Mouse (Mus musculus): ENCODE measurements around the gene 0610009B22Rik. TPM values are rescaled to one million over a fixed set of nuclear protein-coding genes. Genes with fewer than 3 reads are reported as not detected.

0610009B22Rik gene
- total RNA-seq, 2 experiments from 2014 or later: 42.1 to 43.2 TPM

DNA sequence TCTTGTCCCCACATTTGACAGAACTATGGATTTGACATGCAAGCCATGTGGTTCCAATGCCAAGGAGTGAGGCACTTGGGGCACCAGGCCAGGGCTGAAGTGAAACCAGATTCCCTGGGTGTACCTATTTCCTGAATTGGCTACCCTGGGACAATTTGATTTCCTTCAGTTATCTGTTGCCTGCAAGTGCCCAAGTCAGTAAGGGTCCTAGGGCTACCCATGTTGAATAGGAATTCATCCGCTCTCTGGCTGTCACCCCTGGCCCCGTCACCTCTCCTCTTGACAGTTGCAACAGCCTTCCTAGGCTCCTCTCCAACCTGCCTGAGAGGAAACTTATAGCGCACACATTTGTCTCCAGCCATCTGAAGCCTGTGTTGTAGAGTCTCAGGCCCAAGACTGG lies 33.8 kb downstream of the 0610009B22Rik start:
- H3K4me3 ChIP-seq: no peak overlapping the region
- DNase-seq: peak; percentile 40
- no peak overlapping the region for H3K27ac ChIP-seq
- no peak for TF ChIP-seq CTCF (IDR thresholded peaks at IDR 0.05)
- intact Hi-C loops (cut with DNase I): loop anchor here (5.0 kb wide), 1 partner anchor 38 kb away; the partner anchor contains the start of gene Nhp2

GRCm38 (mm10) chr11:51653736-51654135 lies 34.9 kb downstream of the 0610009B22Rik start:
- DNase-seq: no peak
- no peak overlapping the region for H3K4me3 ChIP-seq
- intact Hi-C loops (cut with DNase I): loop anchor here (5.0 kb wide), 1 partner anchor 36 kb away; the partner anchor contains the start of gene Nhp2
- TF ChIP-seq CTCF (IDR thresholded peaks at IDR 0.05): no peak
- H3K27ac ChIP-seq: no peak overlapping the region

DNA sequence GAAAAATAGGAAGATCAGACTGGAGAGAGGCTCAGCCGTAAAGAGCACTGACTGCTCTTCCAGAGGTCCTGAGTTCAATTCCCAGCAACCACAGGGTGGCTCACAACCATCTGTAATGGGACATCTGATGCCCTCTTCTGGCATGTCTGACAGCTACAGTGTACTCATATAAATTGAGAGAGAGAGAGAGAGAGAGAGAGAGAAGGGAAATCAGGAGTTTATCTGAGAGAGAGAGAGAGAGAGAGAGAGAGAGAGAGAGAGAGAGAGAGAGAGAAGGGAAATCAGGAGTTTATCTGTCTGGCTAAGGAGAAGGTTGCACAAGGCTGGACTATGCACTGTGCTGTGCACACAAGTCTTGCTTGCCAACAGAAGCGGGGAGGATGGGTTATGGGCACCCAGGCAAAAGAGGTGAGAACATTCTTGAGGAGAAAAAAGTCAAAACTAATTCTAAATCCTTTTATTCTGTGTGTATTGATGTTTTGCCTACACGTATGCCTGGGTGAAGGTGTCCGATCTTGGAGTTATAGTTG lies 35.7 kb downstream of the 0610009B22Rik start:
- TF ChIP-seq CTCF (IDR thresholded peaks at IDR 0.05): no peak
- H3K27ac ChIP-seq: no peak overlapping the region
- intact Hi-C loops (cut with DNase I): loop anchor here (5.0 kb wide), 1 partner anchor 36 kb away; the partner anchor contains the start of gene Nhp2
- H3K4me3 ChIP-seq: no peak overlapping the region
- no peak for DNase-seq

- DNase-seq: peak; percentile 79
- TF ChIP-seq CTCF (IDR thresholded peaks at IDR 0.05): no peak
- Histone ChIP-seq H3K27ac (peak within 1 kb of the TSS; percentile 86), H3K4me3 (peak within 1 kb of the TSS; percentile 73)
- intact Hi-C loops (cut with DNase I): loop anchor here (5.0 kb wide), 1 partner anchor 34 kb away; the partner anchor contains the start of gene Nhp2
These were observed 37.8 kb downstream of the 0610009B22Rik start, which contains the start of the genes N4bp3 and D930048N14Rik for GRCm38 (mm10) chr11:51650691-51651515. N4bp3 (minus strand) TSS chr11:51650842. D930048N14Rik (plus strand) TSS chr11:51650954.

DNA sequence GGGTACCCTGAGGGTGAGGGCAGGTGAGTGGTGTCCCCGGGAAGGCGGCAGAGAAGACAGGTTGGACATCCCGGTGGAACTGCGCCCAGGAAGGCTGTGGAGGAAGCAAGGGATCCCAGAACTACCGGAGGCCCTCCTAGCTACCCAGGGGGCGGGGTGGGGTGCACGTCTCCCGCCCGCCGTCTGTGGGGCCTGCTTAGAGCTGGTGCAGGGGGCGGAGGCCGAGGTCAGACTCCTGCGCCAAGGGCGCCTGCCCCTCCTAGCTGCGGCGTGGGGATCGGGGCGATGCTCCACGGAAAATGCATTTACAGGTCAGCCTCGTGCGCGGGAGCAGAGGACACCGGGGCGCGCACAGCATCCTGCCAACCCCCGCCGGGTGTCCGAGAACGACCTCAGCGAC lies 38.4 kb downstream of the 0610009B22Rik start:
- Histone ChIP-seq H3K4me3 (peak overlapping the region; percentile 73), H3K27ac (peak overlapping the region; percentile 86)
- no peak for TF ChIP-seq CTCF (IDR thresholded peaks at IDR 0.05)
- intact Hi-C loops (cut with DNase I): loop anchor here (5.0 kb wide), 1 partner anchor 33 kb away; the partner anchor contains the start of gene Nhp2
- no peak for DNase-seq

DNA sequence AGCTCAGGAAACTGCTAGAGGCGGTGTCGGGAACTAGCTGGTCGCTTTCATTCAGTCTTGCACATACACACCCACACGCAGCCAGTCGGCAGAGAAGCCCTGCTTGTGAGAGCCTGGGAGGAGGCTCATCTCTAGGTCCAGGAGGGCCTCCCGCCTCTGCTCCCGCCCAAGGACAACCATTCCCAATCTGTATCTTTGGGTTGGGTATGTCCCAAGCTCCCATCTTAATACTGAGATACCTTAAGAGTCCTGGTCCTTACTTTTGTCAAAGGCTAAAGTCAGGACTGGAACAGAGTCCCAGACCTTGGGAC lies 38.8 kb downstream of the 0610009B22Rik start:
- intact Hi-C loops (cut with DNase I): loop anchor here (5.0 kb wide), 1 partner anchor 33 kb away; the partner anchor contains the start of gene Nhp2
- no peak for DNase-seq
- H3K27ac ChIP-seq: peak overlapping the region; percentile 86
- peak overlapping the region; percentile 73 for H3K4me3 ChIP-seq
- TF ChIP-seq CTCF (IDR thresholded peaks at IDR 0.05): no peak

DNA sequence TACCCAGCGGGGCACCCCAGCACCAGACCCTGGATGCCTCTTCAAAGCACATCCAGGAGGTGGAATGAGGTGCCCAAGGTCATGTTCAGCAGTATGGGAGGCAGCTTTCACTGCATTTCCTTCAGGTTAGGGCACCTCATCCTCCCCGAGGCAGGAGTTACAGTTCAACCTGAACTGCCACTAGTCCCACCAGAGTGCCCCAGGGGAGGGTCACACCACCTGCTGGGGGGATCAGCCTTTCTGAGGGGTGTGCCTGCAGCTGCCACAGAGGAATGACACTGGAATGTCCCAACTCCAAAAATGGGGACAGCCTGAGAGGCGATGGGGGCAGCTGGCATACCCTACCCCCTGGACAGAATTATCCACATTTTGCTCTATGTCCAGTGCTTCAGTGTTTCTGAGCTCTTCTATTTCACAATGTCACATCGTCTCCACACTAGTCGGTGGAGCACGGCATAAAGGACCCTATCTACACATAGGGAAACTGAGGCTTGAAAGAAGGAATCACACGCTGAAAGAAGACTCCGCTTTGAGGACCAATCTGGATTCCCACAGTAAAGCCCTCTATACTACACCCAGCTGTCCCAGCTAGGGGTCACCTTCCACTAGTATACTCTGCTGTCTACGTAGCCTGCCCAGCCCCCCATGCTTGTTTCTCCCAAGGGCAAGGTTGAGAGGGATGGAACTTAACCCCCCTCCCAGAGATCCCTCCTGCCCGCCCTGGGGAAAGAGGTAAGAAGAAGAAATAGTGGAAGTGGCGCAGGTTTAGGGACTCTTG lies 39.4 kb downstream of the 0610009B22Rik start:
- Histone ChIP-seq H3K4me3 (peak overlapping the region; percentile 73), H3K27ac (peak overlapping the region; percentile 86)
- DNase-seq: no peak
- no peak for TF ChIP-seq CTCF (IDR thresholded peaks at IDR 0.05)
- intact Hi-C loops (cut with DNase I): no loop called here

DNA sequence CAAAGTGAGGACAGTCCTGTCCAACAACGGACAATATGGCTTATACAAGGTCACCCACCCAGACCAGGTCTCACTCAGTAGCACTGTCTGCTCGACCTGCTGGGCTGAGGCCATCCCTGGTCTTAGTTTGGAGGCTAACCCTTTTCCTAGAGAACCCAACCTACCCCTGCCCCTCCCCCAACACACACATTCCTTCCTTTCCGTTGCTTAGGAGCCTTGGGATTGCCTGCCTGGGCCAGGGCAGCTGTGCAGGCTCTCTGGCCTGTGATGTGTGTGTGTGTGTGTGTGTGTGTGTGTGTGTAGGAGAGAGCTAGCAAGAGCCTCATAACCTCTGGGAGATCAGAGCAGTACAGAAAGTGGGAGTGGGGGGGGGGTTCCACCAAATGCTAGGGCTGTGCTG lies 40.1 kb downstream of the 0610009B22Rik start:
- Histone ChIP-seq H3K4me3 (peak overlapping the region; percentile 73), H3K27ac (peak overlapping the region; percentile 86)
- no peak for TF ChIP-seq CTCF (IDR thresholded peaks at IDR 0.05)
- no peak for DNase-seq
- intact Hi-C loops (cut with DNase I): no loop called here

DNA sequence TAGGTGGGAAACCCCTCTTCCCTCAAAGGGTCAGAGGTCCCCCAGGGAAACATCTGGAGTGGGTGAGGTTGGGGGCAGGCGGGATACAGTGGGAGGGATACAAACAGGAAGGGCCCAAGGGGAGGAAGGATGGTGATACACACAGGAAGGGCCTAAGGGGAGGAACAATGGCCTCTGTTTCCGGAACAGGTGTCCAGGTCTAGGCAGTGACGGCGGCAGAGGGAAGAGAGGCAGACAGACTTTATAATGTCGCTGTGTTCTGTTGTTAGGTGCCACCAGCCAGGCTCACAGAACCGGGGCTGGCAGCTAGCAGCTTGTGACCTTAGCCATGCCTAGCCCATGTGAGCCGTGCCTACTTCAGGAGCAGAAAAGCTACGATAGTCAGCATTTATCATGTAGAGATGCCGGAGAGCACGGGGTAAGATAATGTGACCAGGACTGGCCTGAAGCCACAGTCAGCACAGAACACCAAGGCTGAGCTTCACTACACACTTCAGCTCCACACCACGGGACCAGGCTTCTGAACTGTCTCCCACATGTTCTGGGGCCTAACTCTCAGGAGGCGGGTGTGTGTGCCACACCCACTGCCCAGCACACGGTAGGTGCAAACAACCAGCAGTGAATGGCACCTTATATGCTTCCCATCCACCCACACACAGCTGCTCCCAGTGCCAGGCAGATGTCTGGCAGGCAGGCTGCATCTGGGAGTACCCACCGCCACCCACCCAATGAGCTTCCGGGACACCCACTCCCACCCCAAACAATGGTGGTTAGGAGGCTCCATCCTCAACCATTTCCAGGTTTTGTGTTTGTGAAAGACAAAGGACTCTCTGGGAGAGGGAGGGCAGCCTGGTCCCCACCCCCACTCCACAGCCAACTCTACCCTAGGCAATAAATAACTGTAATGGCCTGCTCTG lies 41.7 kb downstream of the 0610009B22Rik start:
- intact Hi-C loops (cut with DNase I): no loop called here
- peak; percentile 54 for DNase-seq

DNA sequence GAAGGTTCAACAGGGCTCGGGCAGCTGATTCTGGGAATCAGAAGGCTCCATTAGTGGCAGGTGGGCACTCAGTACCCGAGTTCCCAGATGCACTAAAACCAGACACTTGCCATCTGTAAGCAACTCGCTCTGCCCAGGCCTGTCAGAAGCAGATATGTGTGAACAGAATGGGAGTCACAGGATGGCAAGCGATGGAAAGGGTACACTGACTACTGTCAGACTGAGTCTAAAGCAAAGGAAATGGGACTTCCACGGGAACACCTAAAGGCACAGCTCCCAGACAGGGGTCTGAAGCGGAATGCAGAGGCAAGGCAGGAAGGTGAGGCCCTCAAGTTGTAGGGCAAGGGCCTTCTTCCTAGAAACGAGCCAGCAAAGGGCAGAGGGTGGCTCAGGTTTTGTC lies 42.4 kb downstream of the 0610009B22Rik start:
- peak overlapping the region; percentile 73 for H3K4me3 ChIP-seq
- no peak for TF ChIP-seq CTCF (IDR thresholded peaks at IDR 0.05)
- intact Hi-C loops (cut with DNase I): no loop called here
- H3K27ac ChIP-seq: peak overlapping the region; percentile 86
- no peak for DNase-seq

More for the DNA sequence above, 41.7 kb downstream of the 0610009B22Rik start:
- Histone ChIP-seq H3K4me3 (peak overlapping the region; percentile 73), H3K27ac (peak overlapping the region; percentile 86)
- TF ChIP-seq CTCF (IDR thresholded peaks at IDR 0.05): no peak

DNA sequence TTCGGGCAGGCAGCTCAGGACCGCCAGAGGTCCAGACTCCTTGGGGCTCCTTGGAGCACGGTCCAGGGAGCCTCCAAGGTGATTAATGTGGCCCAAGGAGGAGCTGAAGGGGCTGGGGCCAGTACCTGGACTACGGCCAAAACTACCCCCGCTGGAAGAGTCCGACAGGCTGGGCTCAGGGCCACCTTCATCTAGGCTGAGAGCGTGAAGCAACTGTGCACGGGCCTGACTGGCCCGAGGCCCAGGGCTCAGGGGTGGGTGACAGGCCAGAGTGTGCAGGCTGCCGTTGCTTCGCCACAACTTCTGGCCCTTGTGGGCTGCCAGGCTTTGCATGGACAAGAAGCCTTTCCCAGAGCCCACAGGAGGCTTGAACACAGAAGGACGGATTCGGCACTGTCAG lies 43.4 kb downstream of the 0610009B22Rik start:
- H3K27ac ChIP-seq: peak overlapping the region; percentile 86; the same call in 1 of the 2 replicates
- DNase-seq: peak; percentile 24
- no peak for TF ChIP-seq CTCF (IDR thresholded peaks at IDR 0.05)
- intact Hi-C loops (cut with DNase I): no loop called here
- H3K4me3 ChIP-seq: peak overlapping the region; percentile 73
